9 mouse cellular contexts compared by ENCODE assay signal in genomic region chr7:111024068-111024594, GRCm38 (mm10). TPM values are rescaled to one million over a fixed set of nuclear protein-coding genes. Genes with fewer than 3 reads are reported as not detected.
DNase-seq lines count a peak whose midpoint lies in the region; ATAC-seq and TF ChIP-seq lines count a peak whose summit lies in the region.
"Had no signal": no experiment of that assay in that cellular context is flagged by ENCODE, and none has a peak within 500 bp of the region (broad histone marks: within the 10 kb centered on the region; RNA-seq: fewer than 3 reads in every experiment).

No protein-coding gene starts in this region.

- TF ChIP-seq POLR2A in liver, adult 2 months (IDR thresholded peaks at IDR 0.05; ENCODE audit: extremely low read depth, insufficient read depth, low read length): no peak

- no peaks in the 10 kb centered on the region for H3K36me3 ChIP-seq in liver, adult 2 months (ENCODE audit: control insufficient read depth, insufficient read depth, low read length)
- H3K36me3 ChIP-seq in neural tube, embryonic 11.5 days (ENCODE audit: control insufficient read depth, insufficient read depth, low read length): no peaks in the 10 kb centered on the region

- peak overlapping the region; percentile 16; the same call in 1 of the 2 replicates for H3K9ac ChIP-seq in liver, adult 2 months (ENCODE audit: low read depth, low read length)
- H3K9ac ChIP-seq in neural tube, embryonic 11.5 days (ENCODE audit: low read length): no peak overlapping the region; the same call in 1 of the 2 replicates

- H3K27me3 ChIP-seq in liver, adult 2 months (ENCODE audit: control insufficient read depth, insufficient read depth, low read length): no peaks in the 10 kb centered on the region
- no peaks in the 10 kb centered on the region for H3K27me3 ChIP-seq in neural tube, embryonic 11.5 days (ENCODE audit: control insufficient read depth, insufficient read depth, low read length)

- peaks cover 7% of the 10 kb centered on the region; the same call in 1 of the 2 replicates for H3K4me1 ChIP-seq in liver, adult 2 months (ENCODE audit: control insufficient read depth, insufficient read depth, low read length)
- 0 out of 2 replicates have a peak, but pooled peaks cover 4% of the 10 kb centered on the region for H3K4me1 ChIP-seq in neural tube, embryonic 11.5 days (ENCODE audit: control insufficient read depth, insufficient read depth, low read length)

- no peak for TF ChIP-seq CTCF in liver, adult 2 months (IDR thresholded peaks at IDR 0.05; ENCODE audit: low read depth, low read length)

- peak overlapping the region; percentile 34 for H3K4me3 ChIP-seq in liver, adult 2 months (ENCODE audit: insufficient read depth, low read depth, low read length)
- H3K4me3 ChIP-seq in neural tube, embryonic 11.5 days (ENCODE audit: low read depth, low read length): no peak overlapping the region

- 15% methylated on average over 8 of the region's 8 CpGs for WGBS in liver, adult 2 months
- 24% methylated on average over 8 of the region's 8 CpGs for WGBS in neural tube, embryonic 11.5 days

- no peak overlapping the region for H3K4me2 ChIP-seq in neural tube, embryonic 11.5 days (ENCODE audit: low read depth)

- H3K79me2 ChIP-seq in liver, adult 2 months (ENCODE audit: control insufficient read depth, insufficient read depth, low read length): no peaks in the 10 kb centered on the region

- DNase-seq in cerebellum, postnatal 14 days: peak; percentile 12 to 19
- DNase-seq in cerebellum, adult 11-12 months: no peak
- DNase-seq in ES-CJ7 (ENCODE audit: low read depth, low spot score): peak; percentile 64
- DNase-seq in heart, postnatal 36 days: peak; percentile 16 to 19
- peak; percentile 82 for DNase-seq in liver, adult 2 months (ENCODE audit: extremely low read depth, low read depth, low spot score)
- DNase-seq in neural tube, embryonic 11.5 days (ENCODE audit: low spot score): peak; percentile 41
- DNase-seq in c-Kit-positive CD71-positive TER-119-positive erythroid progenitor cells, embryonic 14.5 days (ENCODE audit: low spot score): no peak

- intact Hi-C loops in heart, postnatal 36 days (cut with DNase I): no loop called here

- no peak overlapping the region; the same call in 1 of the 2 replicates for H3K27ac ChIP-seq in liver, adult 2 months (replicated peaks; ENCODE audit: insufficient read depth, low read depth, low read length)
- no peak overlapping the region for H3K27ac ChIP-seq in neural tube, embryonic 11.5 days (ENCODE audit: low read depth, low read length)

- ATAC-seq in neural tube, embryonic 11.5 days (ENCODE audit: insufficient read depth, low FRiP score, low TSS enrichment): no peak
- ATAC-seq in CD4-positive, CD25-positive, alpha-beta regulatory T cell, adult 4 months: no peak

- H3K9me3 ChIP-seq in neural tube, embryonic 11.5 days (ENCODE audit: control insufficient read depth, low read length): no peaks in the 10 kb centered on the region

RNA-seq across cellular contexts. Expression of gene Ctr9, which starts 4.6 kb away (rescaled TPM):
- 10 to 100 TPM; 17.1 to 18.9 TPM for total RNA-seq in heart, postnatal 36 days (2021)
- total RNA-seq in liver, adult 2 months (2014; rRNA removed): 17.1 and 17.3 TPM in 2 replicates
- polyA plus RNA-seq in liver, adult 2 months (2012; rRNA removed): 4.1 and 6.0 TPM in 2 replicates
- 90.6 and 99.7 TPM in 2 replicates for polyA plus RNA-seq in neural tube, embryonic 11.5 days (2014; fragmentation: Nextera tagmentation; extraction: Ambion mirVana)
- 10 to 100 TPM; 39.0 to 49.5 TPM for polyA plus RNA-seq in CD4-positive, CD25-positive, alpha-beta regulatory T cell, adult 4 months (2017; shearing (Covaris generic))

RNA-seq across cellular contexts. Expression of gene Mrvi1, which starts 41.9 kb away (rescaled TPM):
- 10 to 100 TPM; 13.4 to 15.8 TPM for total RNA-seq in heart, postnatal 36 days (2021)
- 0.55 and 1.2 TPM in 2 replicates for total RNA-seq in liver, adult 2 months (2014; rRNA removed)
- polyA plus RNA-seq in liver, adult 2 months (2012; rRNA removed): 1.1 and 1.3 TPM in 2 replicates
- polyA plus RNA-seq in neural tube, embryonic 11.5 days (2014; fragmentation: Nextera tagmentation; extraction: Ambion mirVana): 1.9 and 2.8 TPM in 2 replicates
- polyA plus RNA-seq in CD4-positive, CD25-positive, alpha-beta regulatory T cell, adult 4 months (2017; shearing (Covaris generic)): under 1 TPM; 0.48 to 0.85 TPM
- total RNA-seq: CH12.LX had no signal

RNA-seq across cellular contexts. Expression of gene Eif4g2, which starts 58.7 kb away (rescaled TPM):
- total RNA-seq in heart, postnatal 36 days (2021): 1,000 to 10,000 TPM; 1,008 to 1,028 TPM
- 210 and 323 TPM in 2 replicates for total RNA-seq in liver, adult 2 months (2014; rRNA removed)
- 64.7 and 69.7 TPM in 2 replicates for polyA plus RNA-seq in liver, adult 2 months (2012; rRNA removed)
- polyA plus RNA-seq in neural tube, embryonic 11.5 days (2014; fragmentation: Nextera tagmentation; extraction: Ambion mirVana): 2,074 and 2,084 TPM in 2 replicates
- polyA plus RNA-seq in CD4-positive, CD25-positive, alpha-beta regulatory T cell, adult 4 months (2017; shearing (Covaris generic)): 100 to 1,000 TPM; 830 to 908 TPM

Comparison
In these comparisons a context has a peak if more than half of its experiments do, and no peak if none do; other contexts are left out.
1. DNase-seq: peak in cerebellum, postnatal 14 days (2 of 2), ES-CJ7 (single experiment), heart, postnatal 36 days (2 of 2), liver, adult 2 months (single experiment) and neural tube, embryonic 11.5 days (single experiment); none in cerebellum, adult 11-12 months (single experiment) and c-Kit-positive CD71-positive TER-119-positive erythroid progenitor cells, embryonic 14.5 days (single experiment).
2. RNA of gene Eif4g2, which starts 58.7 kb away (polyA plus RNA-seq): 2,074 to 2,084 TPM in neural tube, embryonic 11.5 days and 830 to 908 TPM in CD4-positive, CD25-positive, alpha-beta regulatory T cell, adult 4 months; 64.7 to 69.7 TPM in liver, adult 2 months; every median in the first group is over 10 times any median in the second.